Mouse (Mus musculus) kidney, adult 2 months (tissue): ENCODE measurements at regions not wholly inside any gene's neighbourhood (a gene's known extent, or its start where the extent isn't known, plus 50 kb on each side); places are given as distances from the start of the nearest gene placed in this dataset.

Source experiments
- DNase-seq: peaks from one replicate; pipeline ENCODE4 v3.0.0; 2021
- H3K27ac ChIP-seq: fragments of 200-500 bp; 2 replicates; pipeline ENCODE4 v1.5.1; 2012; ENCODE audit warnings: low read depth, low read length, control low read depth, inconsistent platforms; ENCODE audit not compliant: insufficient read depth
- H3K27me3 ChIP-seq: fragments of 200-500 bp; replicated peaks from 2 replicates; pipeline ENCODE4 v1.6.1; 2012; ENCODE audit warnings: mild to moderate bottlenecking, moderate library complexity, low read length, inconsistent platforms; ENCODE audit not compliant: control insufficient read depth, insufficient read depth
- H3K36me3 ChIP-seq: fragments of 200-500 bp; 2 replicates; pipeline ENCODE4 v1.6.1; 2012; ENCODE audit warnings: mild to moderate bottlenecking, moderate library complexity, low read length, inconsistent platforms; ENCODE audit not compliant: control insufficient read depth, insufficient read depth
- H3K4me1 ChIP-seq: fragments of 200-500 bp; 2 replicates; pipeline ENCODE4 v1.6.1; 2011; ENCODE audit warnings: low read length; ENCODE audit not compliant: control insufficient read depth, insufficient read depth
- H3K4me3 ChIP-seq: fragments of 200-500 bp; 2 replicates; pipeline ENCODE4 v1.5.1; 2011; ENCODE audit warnings: mild to moderate bottlenecking, low read depth, low read length, control low read depth; ENCODE audit not compliant: insufficient read depth
- CTCF ChIP-seq: fragments of 200-500 bp; conservative IDR thresholded peaks from 2 replicates; pipeline ENCODE4 v1.5.1; 2011; ENCODE audit warnings: low read depth, mild to moderate bottlenecking, control low read depth, low read length, moderate library complexity, mixed read lengths; ENCODE audit not compliant: insufficient read depth, insufficient read length
- POLR2A ChIP-seq: fragments of 200-500 bp; IDR thresholded peaks from one replicate; pipeline ENCODE4 v1.6.1; 2011; ENCODE audit warnings: low read depth, low read length, control low read depth
- WGBS: fragments of 180-500 bp; shearing (Covaris S2); methylation state at CpG from one replicate; pipeline ENCODE4 v1.1.7; 2018; 5-methylcytosine and 5-hydroxymethylcytosine counted together

GRCm38 (mm10) chr1:183657043-183657442, 239.0 kb downstream of the Hhipl2 start:
- H3K4me1 ChIP-seq, result no peaks in the 10 kb centered on the region
- H3K36me3 ChIP-seq, result no peaks in the 10 kb centered on the region
- TF ChIP-seq POLR2A, result no peak
- peak; percentile 71 for TF ChIP-seq CTCF
- no peaks in the 10 kb centered on the region for H3K27me3 ChIP-seq
- H3K27ac ChIP-seq, result no peak overlapping the region
- H3K4me3 ChIP-seq, result no peak overlapping the region
- DNase-seq, result peak; percentile 39
- WGBS, result 59% methylated on average over 5 of the region's 5 CpGs

GRCm38 (mm10) chr1:183660541-183660940, 242.5 kb downstream of the Hhipl2 start:
- DNase-seq, result no peak
- WGBS, result 70% methylated on average over 2 of the region's 2 CpGs
- Histone ChIP-seq H3K27ac (no peak overlapping the region), H3K36me3 (no peaks in the 10 kb centered on the region), H3K27me3 (no peaks in the 10 kb centered on the region), H3K4me1 (no peaks in the 10 kb centered on the region), H3K4me3 (no peak overlapping the region)
- TF ChIP-seq CTCF (no peak), POLR2A (no peak)

- 44% methylated on average over 15 of the region's 15 CpGs for WGBS
- Histone ChIP-seq H3K4me3 (no peak overlapping the region), H3K4me1 (no peaks in the 10 kb centered on the region), H3K36me3 (no peaks in the 10 kb centered on the region), H3K27me3 (no peaks in the 10 kb centered on the region), H3K27ac (no peak overlapping the region)
- no peak for TF ChIP-seq CTCF
- TF ChIP-seq POLR2A, result no peak
- DNase-seq, result peak; percentile 22
These were observed 244.5 kb downstream of the Hhipl2 start for GRCm38 (mm10) chr1:183662369-183663043.

GRCm38 (mm10) chr1:183669271-183669670, 251.3 kb downstream of the Hhipl2 start:
- no peak overlapping the region for H3K4me3 ChIP-seq
- no peaks in the 10 kb centered on the region for H3K27me3 ChIP-seq
- no peaks in the 10 kb centered on the region for H3K4me1 ChIP-seq
- DNase-seq, result no peak
- no peak for TF ChIP-seq POLR2A
- TF ChIP-seq CTCF, result no peak
- no peaks in the 10 kb centered on the region for H3K36me3 ChIP-seq
- WGBS, result 57% methylated on average over 8 of the region's 8 CpGs
- no peak overlapping the region for H3K27ac ChIP-seq

- H3K27me3 ChIP-seq, result no peaks in the 10 kb centered on the region
- no peaks in the 10 kb centered on the region for H3K36me3 ChIP-seq
- no peaks in the 10 kb centered on the region for H3K4me1 ChIP-seq
- 40% methylated on average over 11 of the region's 11 CpGs for WGBS
- TF ChIP-seq POLR2A (no peak), CTCF (no peak)
- H3K27ac ChIP-seq, result no peak overlapping the region
- no peak overlapping the region for H3K4me3 ChIP-seq
- DNase-seq, result peak; percentile 15
These were observed 251.7 kb downstream of the Hhipl2 start for GRCm38 (mm10) chr1:183669674-183670073.

GRCm38 (mm10) chr1:183670542-183670941, 252.5 kb downstream of the Hhipl2 start:
- H3K27ac ChIP-seq, result no peak overlapping the region
- 48% methylated on average over 7 of the region's 7 CpGs for WGBS
- no peak for DNase-seq
- no peaks in the 10 kb centered on the region for H3K27me3 ChIP-seq
- no peaks in the 10 kb centered on the region for H3K4me1 ChIP-seq
- TF ChIP-seq CTCF (no peak), POLR2A (no peak)
- no peaks in the 10 kb centered on the region for H3K36me3 ChIP-seq
- H3K4me3 ChIP-seq, result no peak overlapping the region

- Histone ChIP-seq H3K27ac (no peak overlapping the region), H3K27me3 (no peaks in the 10 kb centered on the region), H3K4me1 (no peaks in the 10 kb centered on the region), H3K4me3 (no peak overlapping the region), H3K36me3 (no peaks in the 10 kb centered on the region)
- TF ChIP-seq CTCF (no peak), POLR2A (no peak)
- no peak for DNase-seq
- 66% methylated on average over 4 of the region's 4 CpGs for WGBS
These were observed 253.5 kb downstream of the Hhipl2 start for GRCm38 (mm10) chr1:183671541-183671940.

GRCm38 (mm10) chr1:183672521-183672920, 254.5 kb downstream of the Hhipl2 start:
- no peaks in the 10 kb centered on the region for H3K27me3 ChIP-seq
- H3K27ac ChIP-seq, result no peak overlapping the region
- no peak overlapping the region for H3K4me3 ChIP-seq
- no peak for TF ChIP-seq CTCF
- no peaks in the 10 kb centered on the region for H3K4me1 ChIP-seq
- H3K36me3 ChIP-seq, result no peaks in the 10 kb centered on the region
- 73% methylated on average over 5 of the region's 5 CpGs for WGBS
- DNase-seq, result peak; percentile 28
